Mouse (Mus musculus) kidney, embryonic 15.5 days (tissue): ENCODE data around the gene Lrrc28. TPM values are rescaled to one million over a fixed set of nuclear protein-coding genes. Genes with fewer than 3 reads are reported as not detected.

Experiments
- ATAC-seq: fragments of 200-750 bp; cut with Nextera tagmentation; replicated peaks from 2 replicates; pipeline ENCODE4 v1.8.0; 2017; ENCODE audit warnings: moderate TSS enrichment; ENCODE audit not compliant: low FRiP score
- H3K27ac ChIP-seq: fragments of 300-500 bp; sonication (generic); 2 replicates; pipeline ENCODE4 v1.5.1; 2015; ENCODE audit warnings: mild to moderate bottlenecking, inconsistent platforms
- H3K27me3 ChIP-seq: fragments of 300-500 bp; sonication (generic); 2 replicates; pipeline ENCODE4 v1.6.1; 2015; ENCODE audit warnings: inconsistent platforms
- H3K36me3 ChIP-seq: fragments of 300-500 bp; sonication (generic); 2 replicates; pipeline ENCODE4 v1.6.1; 2015; ENCODE audit warnings: inconsistent platforms
- H3K4me1 ChIP-seq: fragments of 300-500 bp; sonication (generic); 2 replicates; pipeline ENCODE4 v1.6.1; 2015; ENCODE audit warnings: inconsistent platforms
- H3K4me2 ChIP-seq: fragments of 300-500 bp; sonication (generic); 2 replicates; pipeline ENCODE4 v1.6.1; 2015; ENCODE audit warnings: moderate library complexity, mild to moderate bottlenecking, inconsistent platforms
- H3K4me3 ChIP-seq: fragments of 300-500 bp; sonication (generic); replicated peaks from 2 replicates; pipeline ENCODE4 v1.5.1; 2015; ENCODE audit warnings: mild to moderate bottlenecking, inconsistent platforms
- H3K9ac ChIP-seq: fragments of 300-500 bp; sonication (generic); 2 replicates; pipeline ENCODE4 v1.6.1; 2015; ENCODE audit warnings: mild to moderate bottlenecking, inconsistent platforms
- H3K9me3 ChIP-seq: fragments of 300-500 bp; sonication (generic); replicated peaks from 2 replicates; pipeline ENCODE4 v1.6.1; 2016; ENCODE audit warnings: inconsistent platforms
- WGBS: fragments of 180-500 bp; shearing (Covaris S2); methylation state at CpG from one replicate; pipeline ENCODE4 v1.1.7; 2015; ENCODE audit warnings: mixed read lengths; 5-methylcytosine and 5-hydroxymethylcytosine counted together
- polyA plus RNA-seq: library from polyadenylated mRNA; unstranded; fragments of >200 nt; fragmentation: Nextera tagmentation; extraction: Ambion mirVana; gene quantifications from 2 replicates; pipeline ENCODE4 v1.2.1, GENCODE M21; 2015

Gene Lrrc28
- polyA plus RNA-seq, 1 experiment from 2014 or later: 15.3 TPM

DNA sequence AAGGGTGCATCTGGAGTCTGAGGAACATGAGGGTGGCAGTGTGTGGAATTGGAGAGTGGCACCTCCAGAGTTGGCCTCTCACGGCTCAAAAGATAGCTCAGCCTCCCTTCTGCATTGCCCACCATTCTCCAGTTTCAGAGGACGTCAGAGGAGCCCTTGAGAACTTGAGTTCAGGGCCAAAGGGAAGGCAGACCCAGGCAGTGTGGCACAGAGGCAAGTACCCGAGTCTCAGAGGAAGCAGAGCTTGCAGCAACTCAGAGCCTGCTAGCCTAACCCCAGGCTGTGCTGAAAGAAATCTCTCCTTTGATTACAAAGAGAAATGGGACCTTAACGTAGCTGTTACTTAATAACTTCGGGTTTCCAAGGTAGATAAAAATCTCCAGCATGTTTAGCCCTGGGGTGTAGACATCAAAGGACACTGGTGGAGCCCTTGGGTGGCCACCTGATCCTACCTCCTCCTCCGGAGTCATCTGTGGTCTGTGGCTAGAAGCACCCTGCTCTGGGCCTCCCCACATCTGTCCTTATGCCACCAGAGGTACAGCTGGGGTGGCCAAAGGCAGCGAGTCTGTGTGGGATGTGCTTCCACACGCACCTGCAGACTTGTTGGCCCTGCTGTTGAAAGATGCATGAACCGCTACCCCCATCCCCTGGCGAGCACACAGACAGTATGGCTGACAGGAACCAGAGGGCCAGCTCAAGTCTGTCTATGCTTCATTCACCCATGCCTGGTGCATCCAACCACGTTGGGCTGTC is 144.8 kb downstream of the Lrrc28 start:
- no peaks in the 10 kb centered on the region for H3K27me3 ChIP-seq
- H3K4me2 ChIP-seq: no peak overlapping the region
- H3K4me1 ChIP-seq: peaks cover 14% of the 10 kb centered on the region
- ATAC-seq: no peak
- H3K27ac ChIP-seq: no peak overlapping the region
- no peak overlapping the region for H3K9ac ChIP-seq
- no peak overlapping the region for H3K4me3 ChIP-seq
- WGBS: 53% methylated on average over 11 of the region's 11 CpGs
- no peaks in the 10 kb centered on the region for H3K36me3 ChIP-seq
- no peaks in the 10 kb centered on the region for H3K9me3 ChIP-seq

DNA sequence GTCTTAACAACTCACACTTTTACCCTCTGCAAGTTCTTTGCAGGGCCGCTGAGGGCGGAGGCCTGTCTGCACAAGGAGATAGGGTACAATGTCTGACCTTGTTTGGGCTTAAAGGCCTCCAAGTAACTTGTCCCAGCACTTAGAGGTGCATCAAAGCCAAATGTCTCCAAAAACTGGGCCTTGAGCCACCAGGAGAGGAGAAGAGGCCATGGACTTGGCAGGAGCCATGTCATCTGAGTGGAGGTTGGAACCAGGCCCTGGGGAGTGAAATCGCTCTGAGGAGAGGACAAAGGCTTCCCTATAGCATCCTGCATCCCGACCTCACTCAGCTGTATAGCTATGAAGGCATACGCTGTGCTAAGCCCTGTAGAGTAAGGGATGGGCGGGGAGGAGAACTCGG is 145.6 kb downstream of the Lrrc28 start:
- Histone ChIP-seq H3K27ac (no peak overlapping the region), H3K27me3 (no peaks in the 10 kb centered on the region)

DNA sequence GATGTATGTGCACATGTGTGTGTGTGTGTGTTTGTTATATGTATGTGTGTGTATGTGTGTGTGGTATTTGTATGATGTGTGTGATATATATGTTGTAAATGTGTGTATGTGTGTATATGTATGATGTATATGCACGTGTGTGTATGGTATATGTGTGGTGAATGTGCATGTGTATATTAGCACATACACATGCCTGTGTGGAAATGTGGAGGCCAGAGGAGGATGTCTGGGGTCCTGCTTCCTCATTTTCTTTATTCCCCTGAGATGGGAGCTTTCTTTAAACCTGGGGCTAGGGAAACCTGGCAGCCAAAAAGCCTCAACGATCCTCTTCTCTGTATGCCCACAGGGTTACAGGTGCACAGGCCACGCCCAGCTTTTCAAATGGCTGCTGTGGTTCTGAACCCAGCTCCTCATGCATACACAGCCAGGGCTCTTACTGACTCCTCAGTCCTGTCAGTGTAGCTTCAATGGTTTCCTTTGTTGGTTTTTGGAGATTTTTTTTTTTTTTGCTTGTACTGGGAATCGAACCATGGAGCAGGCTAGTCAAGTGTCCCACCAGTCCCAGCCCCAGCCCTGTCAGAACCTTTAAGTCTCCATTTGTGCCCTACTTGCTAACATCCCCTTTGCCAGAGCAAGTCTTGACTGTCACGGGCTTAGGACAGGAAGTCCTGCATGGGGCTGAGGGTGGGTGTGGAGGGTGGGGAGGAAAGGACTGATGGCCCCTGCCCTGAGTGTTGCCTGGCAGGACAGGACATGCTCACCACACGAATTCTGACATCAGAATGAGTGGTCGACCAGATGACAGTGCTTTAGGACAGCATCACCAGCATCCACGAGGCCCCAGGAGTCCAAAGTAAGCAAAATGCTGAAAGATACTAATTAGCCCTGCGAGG is 151.0 kb downstream of the Lrrc28 start:
- 66% methylated on average over 9 of the region's 9 CpGs for WGBS
- Histone ChIP-seq H3K4me1 (no peaks in the 10 kb centered on the region), H3K9me3 (no peaks in the 10 kb centered on the region), H3K4me2 (no peak overlapping the region), H3K9ac (no peak overlapping the region), H3K4me3 (no peak overlapping the region), H3K27me3 (no peaks in the 10 kb centered on the region), H3K27ac (no peak overlapping the region), H3K36me3 (no peaks in the 10 kb centered on the region)
- no peak for ATAC-seq

More for the DNA sequence above, 145.6 kb downstream of the Lrrc28 start:
- Histone ChIP-seq H3K4me1 (peaks cover 14% of the 10 kb centered on the region), H3K4me3 (no peak overlapping the region), H3K9me3 (no peaks in the 10 kb centered on the region), H3K9ac (no peak overlapping the region), H3K4me2 (no peak overlapping the region), H3K36me3 (no peaks in the 10 kb centered on the region)
- ATAC-seq: no peak
- 86% methylated on average over 7 of the region's 7 CpGs for WGBS

DNA sequence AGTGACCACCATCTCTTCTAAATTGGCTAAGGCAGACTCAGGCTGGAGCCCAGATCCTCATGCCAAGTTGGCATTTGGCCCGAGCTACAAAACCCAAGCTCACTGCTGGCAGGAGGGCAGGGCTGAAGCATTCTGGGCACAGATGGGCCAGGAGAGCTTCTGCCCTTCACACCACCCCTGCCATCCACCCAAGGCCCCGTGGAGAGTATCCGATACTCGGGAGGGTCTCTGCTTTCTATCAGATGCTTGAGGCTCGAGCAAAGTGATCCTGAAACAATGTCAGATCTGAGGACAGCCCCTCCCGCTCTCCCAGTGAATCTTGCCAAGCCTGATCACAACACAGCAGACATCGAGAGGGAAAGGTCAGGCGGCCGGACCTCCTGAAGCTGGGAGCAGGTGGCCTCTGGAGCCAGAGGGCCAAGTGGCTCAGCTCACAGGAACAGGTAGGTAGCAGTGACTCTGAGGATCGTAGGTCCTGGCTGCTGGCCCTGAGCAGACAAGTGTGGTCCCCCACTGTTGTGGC is 157.1 kb downstream of the Lrrc28 start:
- Histone ChIP-seq H3K9me3 (no peaks in the 10 kb centered on the region), H3K4me3 (no peak overlapping the region), H3K27ac (no peak overlapping the region), H3K9ac (no peak overlapping the region), H3K4me1 (no peaks in the 10 kb centered on the region), H3K27me3 (no peaks in the 10 kb centered on the region), H3K36me3 (no peaks in the 10 kb centered on the region), H3K4me2 (no peak overlapping the region)
- WGBS: 72% methylated on average over 10 of the region's 10 CpGs
- no peak for ATAC-seq

DNA sequence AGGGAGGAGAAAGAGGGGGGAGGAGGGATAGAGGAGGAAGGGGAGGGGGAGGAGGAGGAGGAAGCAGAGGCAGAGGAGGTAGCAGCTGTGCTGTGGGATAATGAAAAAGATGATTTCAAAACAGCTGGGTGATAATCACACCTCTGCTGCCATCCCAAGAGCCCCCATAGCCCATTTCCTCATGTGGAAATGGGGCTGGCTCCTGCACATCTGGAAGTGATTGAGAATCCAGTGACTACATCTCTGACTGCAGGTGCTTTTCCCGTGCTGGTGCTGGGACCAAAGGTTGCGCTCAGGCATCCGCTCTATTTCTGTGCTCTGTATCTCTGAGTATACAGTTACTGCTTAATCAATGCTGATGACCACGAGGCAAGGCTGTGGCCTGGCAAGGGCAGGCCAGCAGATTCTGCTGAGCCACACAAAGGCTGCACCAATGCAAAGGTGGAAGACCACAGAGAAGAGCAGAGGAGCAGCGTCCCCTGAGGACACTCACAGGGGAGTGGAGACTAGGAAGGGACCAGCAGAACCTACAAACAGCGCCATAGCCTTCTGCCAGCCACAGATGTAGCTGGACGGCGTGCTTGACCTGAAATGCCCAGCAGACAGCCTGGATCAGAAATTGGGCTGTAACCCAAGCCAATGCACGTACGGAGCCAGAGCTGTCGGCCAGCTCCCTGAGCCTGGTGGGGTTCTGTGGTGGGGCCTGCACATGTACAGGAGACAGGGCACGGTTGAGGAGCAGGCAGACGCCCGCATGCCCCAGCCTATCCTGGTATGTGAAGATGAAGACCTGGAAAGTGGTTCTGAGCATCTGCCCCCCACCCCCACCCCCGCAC is 157.9 kb downstream of the Lrrc28 start:
- no peak overlapping the region for H3K4me3 ChIP-seq
- H3K4me2 ChIP-seq: no peak overlapping the region
- H3K4me1 ChIP-seq: no peaks in the 10 kb centered on the region
- no peak for ATAC-seq
- no peaks in the 10 kb centered on the region for H3K9me3 ChIP-seq
- WGBS: 77% methylated on average over 15 of the region's 15 CpGs
- H3K9ac ChIP-seq: no peak overlapping the region
- H3K27ac ChIP-seq: no peak overlapping the region
- H3K27me3 ChIP-seq: no peaks in the 10 kb centered on the region
- H3K36me3 ChIP-seq: no peaks in the 10 kb centered on the region

DNA sequence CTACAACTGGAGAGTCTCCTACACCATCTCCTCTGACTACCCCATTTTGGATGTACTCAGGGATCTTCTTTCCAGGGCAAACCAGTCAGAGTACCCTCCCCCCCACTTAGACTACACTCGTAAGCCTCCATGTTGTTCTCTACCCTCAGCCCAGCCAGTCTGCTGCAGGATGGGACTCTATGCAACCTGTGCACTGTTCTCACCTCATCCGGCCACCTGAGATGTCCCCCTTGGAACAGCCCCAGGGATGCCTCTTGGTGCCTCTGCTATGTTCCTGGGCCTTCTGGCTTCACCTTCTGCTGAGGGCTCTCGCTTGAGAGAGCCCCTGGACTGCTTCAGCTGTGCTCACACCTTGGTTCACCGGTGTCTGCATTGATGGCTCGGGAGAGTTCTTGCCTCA is 158.7 kb downstream of the Lrrc28 start:
- H3K27ac ChIP-seq: no peak overlapping the region
- no peak for ATAC-seq
- H3K9me3 ChIP-seq: no peaks in the 10 kb centered on the region
- H3K36me3 ChIP-seq: no peaks in the 10 kb centered on the region
- H3K27me3 ChIP-seq: no peaks in the 10 kb centered on the region
- H3K4me1 ChIP-seq: no peaks in the 10 kb centered on the region
- no peak overlapping the region for H3K4me3 ChIP-seq
- whole genome bisulfite sequencing: 82% methylated on average over 5 of the region's 5 CpGs
- no peak overlapping the region for H3K9ac ChIP-seq
- H3K4me2 ChIP-seq: no peak overlapping the region

DNA sequence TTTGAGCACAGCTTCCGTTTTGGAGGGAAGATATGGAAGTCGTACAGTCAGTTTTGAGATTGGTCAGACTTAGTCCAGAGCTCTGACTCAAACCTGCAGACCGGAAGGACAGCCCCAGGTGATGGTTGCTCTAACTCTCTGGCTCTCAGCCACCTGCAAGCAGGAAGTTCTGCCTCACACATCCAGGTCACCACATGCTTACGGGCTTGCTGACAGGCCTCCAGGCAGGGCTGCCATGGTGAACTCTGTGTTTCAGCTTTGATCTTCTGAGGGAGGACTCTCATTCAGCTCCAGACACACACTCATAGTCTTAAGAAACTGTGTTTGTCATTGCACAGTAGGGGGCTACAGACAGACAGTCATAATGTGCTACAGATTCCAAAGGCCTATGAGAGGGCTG is 161.4 kb downstream of the Lrrc28 start:
- 87% methylated on average over 4 of the region's 4 CpGs for WGBS
- H3K27me3 ChIP-seq: no peaks in the 10 kb centered on the region
- H3K36me3 ChIP-seq: no peaks in the 10 kb centered on the region
- no peak for ATAC-seq
- no peak overlapping the region for H3K9ac ChIP-seq
- H3K4me2 ChIP-seq: no peak overlapping the region
- H3K9me3 ChIP-seq: no peaks in the 10 kb centered on the region
- H3K4me3 ChIP-seq: no peak overlapping the region
- peaks cover 12% of the 10 kb centered on the region for H3K4me1 ChIP-seq
- H3K27ac ChIP-seq: no peak overlapping the region

DNA sequence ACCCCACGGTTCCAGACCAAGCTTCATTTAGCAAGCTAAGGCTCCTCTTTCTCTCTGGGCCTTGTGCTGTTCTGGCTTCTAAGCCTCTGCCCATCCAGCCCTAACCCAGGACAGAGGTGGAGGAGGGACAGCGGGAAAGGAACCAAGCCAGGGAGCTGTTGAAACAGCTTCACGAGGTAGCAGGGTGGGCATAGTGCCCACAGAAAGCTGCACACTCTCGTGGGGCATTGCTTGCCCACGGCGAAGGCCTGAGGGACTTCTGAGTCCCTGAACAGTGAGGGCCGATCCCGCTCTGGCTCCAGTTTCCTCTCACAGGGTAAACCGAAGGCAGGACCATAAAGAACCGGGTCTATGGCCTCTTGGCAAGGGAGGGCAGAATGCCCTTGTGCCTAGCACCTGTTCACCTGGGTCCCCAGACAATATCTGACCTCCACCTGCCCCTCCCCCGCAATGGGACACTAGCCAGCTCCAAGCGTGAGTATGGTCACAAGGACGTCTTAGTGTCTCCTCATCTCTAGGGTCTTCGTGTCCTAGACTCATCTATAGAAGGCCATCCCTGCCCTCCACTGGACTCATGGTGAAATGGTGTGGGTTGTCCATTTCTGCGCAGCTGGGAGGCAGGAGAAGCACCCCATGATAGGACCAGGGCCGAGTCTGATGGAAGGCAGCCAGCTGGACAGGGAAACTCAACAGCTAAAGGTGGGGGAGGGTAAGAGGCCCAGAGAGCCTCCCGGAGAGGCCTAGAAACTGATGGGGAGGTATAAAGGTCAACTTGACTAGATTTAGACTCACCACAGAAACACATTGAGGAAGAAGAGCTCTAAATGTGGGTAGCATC is 165.3 kb downstream of the Lrrc28 start:
- Histone ChIP-seq H3K4me2 (no peak overlapping the region), H3K27ac (no peak overlapping the region), H3K36me3 (no peaks in the 10 kb centered on the region), H3K4me3 (no peak overlapping the region), H3K27me3 (no peaks in the 10 kb centered on the region), H3K4me1 (peaks cover 12% of the 10 kb centered on the region), H3K9ac (no peak overlapping the region), H3K9me3 (no peaks in the 10 kb centered on the region)
- 81% methylated on average over 17 of the region's 17 CpGs for WGBS
- no peak for ATAC-seq

DNA sequence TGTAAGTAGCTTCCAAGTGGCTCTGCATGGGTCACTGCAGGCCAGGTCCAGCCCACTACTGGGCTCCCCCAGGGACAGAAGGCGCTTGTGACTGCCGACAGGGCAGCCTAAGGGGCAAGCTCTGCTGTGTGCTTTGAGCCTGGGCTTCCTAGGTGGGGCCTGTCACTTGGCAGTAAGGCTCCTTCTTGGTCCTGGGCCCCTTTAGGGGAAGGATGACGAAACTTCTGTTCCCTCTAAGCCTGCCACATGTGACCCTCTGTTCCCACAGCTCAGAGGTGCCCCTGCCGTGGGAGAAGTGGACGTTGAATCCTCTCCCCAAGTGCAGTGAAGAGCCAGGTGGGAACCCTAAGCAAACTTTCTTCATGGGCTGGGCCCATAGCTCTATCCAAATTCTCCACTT is 165.9 kb downstream of the Lrrc28 start:
- Histone ChIP-seq H3K4me3 (no peak overlapping the region), H3K36me3 (no peaks in the 10 kb centered on the region), H3K27ac (no peak overlapping the region), H3K27me3 (no peaks in the 10 kb centered on the region), H3K4me2 (no peak overlapping the region), H3K9me3 (no peaks in the 10 kb centered on the region), H3K9ac (no peak overlapping the region), H3K4me1 (peaks cover 12% of the 10 kb centered on the region)
- WGBS: 62% methylated on average over 5 of the region's 5 CpGs
- ATAC-seq: no peak

DNA sequence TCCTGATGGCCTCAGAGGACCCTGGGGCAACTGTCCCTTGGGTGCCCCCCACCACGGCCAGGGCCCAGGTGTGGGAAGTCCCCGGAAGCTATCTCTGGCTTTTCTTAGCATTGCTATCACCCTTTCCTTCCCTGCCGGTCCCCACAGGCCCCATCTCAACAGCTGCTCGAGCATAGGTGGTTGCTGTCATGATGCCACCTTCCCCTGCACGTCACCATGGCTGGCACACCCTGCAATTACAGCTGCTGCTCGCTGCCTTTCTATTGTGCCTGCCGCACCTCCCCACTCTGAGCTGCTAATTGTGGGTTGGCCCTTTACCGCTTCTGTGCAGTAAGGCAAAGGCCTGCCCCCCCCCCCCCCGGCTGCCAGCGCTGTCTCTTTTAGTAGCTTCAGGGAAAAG is 167.1 kb downstream of the Lrrc28 start:
- Histone ChIP-seq H3K9ac (no peak overlapping the region), H3K9me3 (no peaks in the 10 kb centered on the region), H3K27me3 (no peaks in the 10 kb centered on the region), H3K4me3 (no peak overlapping the region), H3K27ac (no peak overlapping the region), H3K36me3 (no peaks in the 10 kb centered on the region), H3K4me2 (no peak overlapping the region), H3K4me1 (peaks cover 15% of the 10 kb centered on the region)
- ATAC-seq: no peak
- 45% methylated on average over 9 of the region's 10 CpGs for WGBS

DNA sequence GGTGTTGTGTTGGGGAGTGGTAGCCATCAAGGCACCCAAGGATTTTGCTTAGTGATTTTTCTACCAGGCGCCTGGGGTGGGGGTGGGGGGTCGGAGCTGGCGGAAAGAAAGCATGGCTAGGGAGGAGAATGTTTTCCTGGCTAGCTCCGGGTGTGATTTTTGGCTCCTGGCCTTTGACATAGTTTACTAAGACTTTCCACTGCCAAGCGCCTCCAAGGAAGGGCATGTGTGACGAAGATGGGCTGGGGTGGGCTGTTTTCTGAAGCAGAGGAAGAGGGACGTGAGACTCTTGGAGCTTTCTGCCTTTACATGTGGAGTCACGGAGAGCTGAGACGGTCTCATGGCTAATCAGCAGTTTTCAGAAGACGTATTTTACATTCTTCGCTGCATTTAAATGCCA is 173.8 kb downstream of the Lrrc28 start:
- H3K4me3 ChIP-seq: no peak overlapping the region
- H3K9me3 ChIP-seq: no peaks in the 10 kb centered on the region
- H3K36me3 ChIP-seq: no peaks in the 10 kb centered on the region
- H3K4me2 ChIP-seq: no peak overlapping the region
- no peak overlapping the region for H3K27ac ChIP-seq
- no peak overlapping the region for H3K9ac ChIP-seq
- no peak for ATAC-seq
- H3K4me1 ChIP-seq: peaks cover 10% of the 10 kb centered on the region
- no peaks in the 10 kb centered on the region for H3K27me3 ChIP-seq
- 43% methylated on average over 11 of the region's 11 CpGs for WGBS
